Comparison of ENCODE assay signal across 8 mouse cellular contexts in the genomic region with DNA sequence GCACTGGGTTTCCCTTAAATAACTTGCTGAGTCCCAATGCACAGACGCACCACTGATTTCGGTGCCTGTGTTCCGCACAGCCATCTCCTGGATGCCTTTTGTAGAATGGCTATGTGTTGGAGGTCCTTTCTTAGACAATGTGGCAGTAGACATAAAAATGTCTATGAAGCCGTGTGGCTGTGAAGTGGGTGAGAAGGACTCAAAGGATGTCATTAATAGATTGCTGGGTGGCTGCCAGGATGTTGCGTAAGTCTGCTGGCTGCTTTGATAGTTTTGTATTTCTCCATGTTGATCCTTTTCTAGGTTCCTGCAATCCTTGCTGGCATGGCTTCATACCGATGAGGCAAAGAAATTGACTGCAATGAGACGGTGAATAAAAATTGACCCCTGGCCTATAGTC.
DNase-seq lines count a peak whose midpoint lies in the region.
"Had no signal": no experiment of that assay in that cellular context is flagged by ENCODE, and none has a peak within 500 bp of the region (broad histone marks: within the 10 kb centered on the region; RNA-seq: fewer than 3 reads in every experiment).

No protein-coding gene starts in this region.

- DNase-seq in left cerebral cortex, adult 18-20 months (ENCODE audit: low spot score in 2 of 2): peak; percentile 7 to 25
- no peak for DNase-seq in left cerebral cortex, postnatal 4 days
- peak; percentile 58 to 70 for DNase-seq in adrenal gland, postnatal 36 days
- DNase-seq in heart, postnatal 25 days (ENCODE audit: low spot score): peak; percentile 57
- peak; percentile 85 for DNase-seq in lung, postnatal 36 days
- DNase-seq in thymus, adult 18-20 months: no peak
- DNase-seq in embryo, embryonic 11 days: no peak
- DNase-seq: liver, embryonic 13.5 days had no signal

- intact Hi-C loops in left cerebral cortex, postnatal 4 days (cut with DNase I): no loop called here
- intact Hi-C loops in heart, postnatal 25 days (cut with DNase I): no loop called here

Comparison
In these comparisons a context has a peak if more than half of its experiments do, and no peak if none do; other contexts are left out.
1. DNase-seq: peak in left cerebral cortex, adult 18-20 months (2 of 2), adrenal gland, postnatal 36 days (2 of 2), heart, postnatal 25 days (single experiment) and lung, postnatal 36 days (single experiment); none in left cerebral cortex, postnatal 4 days (single experiment), thymus, adult 18-20 months (0 of 2) and embryo, embryonic 11 days (single experiment).